Mouse (Mus musculus) naive thymus-derived CD4-positive, alpha-beta T cell, adult 2 months (primary cell): ENCODE data around the gene Dgki.
A peak's percentile ranks its signal among the peaks of the same experiment; 100 is the strongest.
"Not testable (repeated sequence)": the region's sequence is repeated elsewhere in the genome, so short reads cannot be mapped to it uniquely, and the experiment has no call there.

ENCODE experiments used
- DNase-seq: peaks from one replicate; pipeline ENCODE4 v3.0.0-alpha.2; 2011; ENCODE audit warnings: low read depth

Gene Dgki

GRCm38 (mm10) chr6:37147431-37148022, 152.5 kb downstream of the Dgki start:
- DNase-seq = no peak

- DNase-seq = no peak
Observed at GRCm38 (mm10) chr6:37143867-37144163, 156.2 kb downstream of the Dgki start.

DNA sequence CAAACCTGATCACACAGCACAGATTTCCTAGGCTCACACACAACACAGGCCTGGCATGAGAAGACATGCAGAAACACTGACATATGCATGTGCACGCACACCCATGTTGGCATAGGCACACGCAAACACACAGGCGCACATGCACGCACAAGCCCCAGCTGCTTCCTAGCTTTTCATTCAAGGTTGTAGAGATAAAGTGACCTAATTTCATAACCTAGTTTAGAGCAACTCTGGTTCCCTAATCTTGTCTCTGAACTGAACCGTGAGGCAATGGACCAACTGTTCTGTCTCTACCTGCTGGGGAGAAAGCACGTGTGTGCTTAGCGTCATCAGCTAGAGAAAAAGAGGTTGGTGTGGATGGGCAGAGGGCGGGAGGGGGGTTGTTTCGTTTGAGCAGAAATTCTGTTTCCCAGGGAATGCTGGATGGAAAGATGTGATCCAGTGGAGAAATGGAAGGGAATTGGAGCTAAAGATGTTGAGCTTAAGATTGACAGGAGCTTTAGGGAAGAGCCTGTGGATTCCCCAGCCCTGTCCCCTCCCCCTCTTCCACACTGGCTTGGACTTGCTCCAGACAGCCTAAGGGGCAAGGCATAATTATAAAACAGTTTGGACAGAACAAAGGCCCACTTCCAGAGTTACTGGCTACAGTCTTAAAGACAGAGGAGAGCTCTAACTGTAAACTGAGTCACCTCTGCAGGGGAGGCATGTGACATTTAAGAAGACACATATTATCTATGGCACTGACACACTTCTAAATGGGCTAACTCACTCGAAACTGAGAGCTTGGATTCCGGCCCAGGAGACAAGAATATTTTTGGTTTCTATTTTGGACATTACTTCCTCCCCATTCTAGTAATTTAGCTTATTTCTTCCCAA, 156.8 kb downstream of the Dgki start:
- DNase-seq = no peak

- DNase-seq = no peak
Observed at GRCm38 (mm10) chr6:37138816-37139215, 161.2 kb downstream of the Dgki start.

DNA sequence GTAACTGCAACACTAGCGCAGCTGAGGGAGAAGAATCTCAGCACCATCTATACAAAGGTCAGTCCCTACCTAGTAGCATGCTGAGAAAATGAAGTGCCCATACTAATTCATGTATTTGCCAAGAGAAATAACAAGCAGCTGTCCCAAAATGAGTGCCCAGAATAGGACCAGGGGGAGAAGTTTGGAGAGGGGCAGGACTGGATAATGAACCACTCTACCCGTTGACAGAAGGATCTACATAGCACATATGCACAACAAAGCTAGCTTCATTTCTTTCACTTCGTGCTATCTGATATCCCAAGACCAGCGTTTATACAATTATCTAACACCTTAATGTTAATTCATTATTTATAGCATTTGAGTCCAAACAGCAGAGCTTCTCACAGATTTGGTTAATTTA, 168.7 kb downstream of the Dgki start:
- DNase-seq = no peak

DNA sequence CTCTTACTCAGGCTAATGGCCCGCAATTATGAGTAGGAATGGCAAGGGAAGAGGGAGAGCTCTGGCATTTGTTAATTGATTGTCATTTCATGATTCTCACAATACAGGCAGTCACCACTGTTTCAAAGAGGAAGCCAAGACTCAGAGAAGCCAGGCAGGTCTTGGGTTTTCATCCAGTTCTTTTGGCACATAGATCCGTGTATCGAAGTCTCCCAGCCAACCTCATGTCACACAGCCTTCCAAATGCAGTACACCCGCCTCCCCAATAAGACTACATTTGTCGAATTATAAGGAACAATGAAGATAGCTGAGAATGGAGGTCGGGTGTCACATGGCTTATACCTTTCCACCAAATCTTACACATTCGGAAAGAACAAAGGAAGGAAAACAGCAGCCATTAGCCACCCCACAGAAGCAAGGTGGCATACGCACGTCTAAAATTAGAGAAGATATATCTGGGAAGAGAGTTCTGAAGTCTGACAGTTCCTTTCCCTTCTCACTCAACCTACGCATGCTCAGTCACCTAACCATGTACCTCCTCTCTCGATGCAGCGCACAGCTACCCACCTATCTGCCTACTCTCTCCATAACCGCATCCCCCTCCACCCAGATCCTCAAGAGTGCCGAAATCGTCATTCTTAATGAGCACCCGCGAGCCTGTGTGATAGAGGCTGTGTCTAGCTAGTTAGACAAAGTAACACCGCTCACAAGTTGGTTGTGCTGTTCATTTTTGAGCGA, 179.4 kb downstream of the Dgki start:
- no peak for DNase-seq

GRCm38 (mm10) chr6:37119205-37119604, 180.8 kb downstream of the Dgki start:
- DNase-seq = no peak

DNA sequence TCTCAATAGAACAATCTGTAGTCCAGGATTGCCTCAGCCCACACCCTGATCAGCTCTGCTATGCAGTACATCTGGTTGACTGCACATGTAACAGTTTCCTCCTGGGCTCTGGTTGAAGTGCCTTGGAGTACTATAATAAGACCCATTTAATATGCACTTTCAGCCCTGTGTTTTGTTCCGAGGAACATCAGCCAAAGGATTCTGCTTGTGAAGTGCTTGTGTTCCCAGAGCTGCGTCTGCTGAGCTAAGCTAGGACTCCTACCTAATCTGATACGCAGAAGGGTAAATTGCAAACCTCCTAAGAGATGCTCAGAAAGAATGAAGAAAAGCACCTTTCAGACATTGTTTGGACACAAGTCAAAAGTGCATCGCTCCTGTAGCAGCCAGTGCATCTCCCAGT, 186.9 kb downstream of the Dgki start:
- DNase-seq = no peak

- not testable (repeated sequence) for DNase-seq
Observed at GRCm38 (mm10) chr6:37106236-37106635, 193.7 kb downstream of the Dgki start.

GRCm38 (mm10) chr6:37100413-37100812, 199.6 kb downstream of the Dgki start:
- no peak for DNase-seq

GRCm38 (mm10) chr6:37097356-37098155, 202.4 kb downstream of the Dgki start:
- DNase-seq = peak; percentile 71

GRCm38 (mm10) chr6:37096840-37097305, 203.1 kb downstream of the Dgki start:
- DNase-seq = no peak

- DNase-seq = no peak
Observed at GRCm38 (mm10) chr6:37089148-37090111, 210.6 kb downstream of the Dgki start.

DNA sequence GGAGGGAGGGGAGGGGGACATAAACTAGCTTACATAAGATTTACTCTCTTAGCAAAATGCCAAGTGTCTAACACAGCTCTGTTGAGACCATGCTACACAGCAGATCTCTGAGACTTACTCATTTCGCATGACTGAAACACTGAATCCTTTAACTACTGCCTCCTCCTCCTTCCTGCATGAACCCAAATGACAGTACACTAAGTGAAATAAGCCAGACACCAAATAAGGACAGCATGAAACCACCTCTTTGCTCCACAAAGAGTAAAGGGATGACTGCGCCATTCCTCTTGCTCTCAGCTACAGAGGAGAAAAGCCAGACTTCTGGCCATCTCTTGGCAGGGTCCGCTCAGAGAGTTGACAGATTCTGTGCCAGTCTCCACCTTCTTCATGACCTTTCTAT, 217.0 kb downstream of the Dgki start:
- DNase-seq = no peak

GRCm38 (mm10) chr6:37072401-37073016, 227.5 kb downstream of the Dgki start:
- DNase-seq = no peak

GRCm38 (mm10) chr6:37069836-37070600, 230.0 kb downstream of the Dgki start:
- no peak for DNase-seq

DNA sequence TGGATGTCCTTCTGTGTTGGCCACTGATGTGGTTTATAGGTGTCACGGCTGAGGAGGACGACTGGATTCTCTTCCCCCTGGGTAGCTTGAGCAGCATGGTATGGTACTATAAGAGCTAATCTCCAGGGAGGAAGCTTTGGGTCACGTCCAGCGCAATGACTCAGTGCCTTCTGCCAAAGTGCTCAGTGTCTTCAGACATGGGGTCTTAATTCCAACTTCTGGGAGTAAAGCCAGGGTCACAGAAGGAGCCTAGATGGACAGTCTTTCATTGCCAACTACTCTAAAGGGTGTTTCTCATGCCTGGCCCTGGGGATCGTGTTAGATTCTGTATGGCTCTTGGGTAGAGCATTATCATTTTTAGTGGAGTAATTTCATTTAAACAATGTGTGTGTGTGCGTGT, 231.2 kb downstream of the Dgki start:
- DNase-seq = no peak

- DNase-seq = no peak
Observed at GRCm38 (mm10) chr6:37067357-37067756, 232.6 kb downstream of the Dgki start.

GRCm38 (mm10) chr6:37064214-37064830, 235.7 kb downstream of the Dgki start:
- DNase-seq = no peak
